Mouse (Mus musculus): ENCODE results near the gene Cby3. TPM values are rescaled to one million over a fixed set of nuclear protein-coding genes. Genes with fewer than 3 reads are reported as not detected.
"Not testable (repeated sequence)": the region's sequence is repeated elsewhere in the genome, so short reads cannot be mapped to it uniquely, and the experiment has no call there.

The Cby3 gene
- total RNA-seq (2021): not detected
- long read RNA-seq, experiment 1: 0 reads
- long read RNA-seq, experiment 2: 0 reads

DNA sequence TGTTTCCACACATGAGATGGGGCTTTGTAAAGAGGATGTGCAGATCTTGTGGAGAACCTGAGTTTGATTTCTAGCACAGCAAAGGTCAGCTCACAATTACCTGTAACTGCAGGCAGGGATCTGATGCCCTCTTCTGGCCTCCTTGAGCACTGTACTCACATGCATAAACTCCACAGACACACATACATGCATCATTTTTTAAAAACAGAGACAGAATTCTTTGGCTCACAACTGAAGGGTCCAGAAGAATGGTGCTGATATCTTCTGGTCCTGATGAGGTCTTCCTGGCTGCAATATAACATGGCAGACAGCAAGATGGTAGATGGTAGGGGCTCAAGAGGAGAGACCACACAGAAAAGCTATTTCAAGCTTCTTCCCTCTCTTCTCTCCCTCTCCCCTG, at the start of gene Cby3:
Gene Cby3, plus strand, starts transcription at position 301 of the 400 bp plus-strand sequence.
- no peak for DNase-seq
- intact Hi-C loops (cut with DNase I): no loop called here

- DNase-seq: no peak
- intact Hi-C loops (cut with DNase I): no loop called here
These were observed 41.5 kb upstream of the Cby3 start for GRCm38 (mm10) chr11:50312803-50313202.

GRCm38 (mm10) chr11:50319343-50319742, 34.9 kb upstream of the Cby3 start:
- DNase-seq; intact Hi-C loops (cut with DNase I): not testable (repeated sequence)

DNA sequence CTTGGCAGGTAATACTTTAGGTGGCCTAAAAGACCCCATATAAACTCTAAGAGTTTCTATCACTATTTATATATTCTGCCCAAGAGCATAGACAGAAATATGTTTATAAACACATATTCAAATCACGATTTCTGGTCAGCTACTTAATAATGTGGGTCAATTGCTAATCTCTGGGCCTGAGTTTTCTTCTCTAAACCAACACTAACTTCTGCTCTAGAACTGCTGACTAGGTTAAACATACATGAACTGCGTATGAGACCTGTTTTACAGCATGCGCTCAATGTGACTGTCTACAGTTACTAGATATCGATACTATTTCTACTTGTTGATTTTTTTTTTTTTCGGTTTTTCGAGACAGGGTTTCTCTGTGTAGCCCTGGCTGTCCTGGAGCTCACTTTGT, 33.0 kb upstream of the Cby3 start:
- intact Hi-C loops (cut with DNase I): loop anchor here (5.0 kb wide), 1 partner anchor 41 kb away; no protein-coding TSS in a partner anchor
- no peak for DNase-seq

DNA sequence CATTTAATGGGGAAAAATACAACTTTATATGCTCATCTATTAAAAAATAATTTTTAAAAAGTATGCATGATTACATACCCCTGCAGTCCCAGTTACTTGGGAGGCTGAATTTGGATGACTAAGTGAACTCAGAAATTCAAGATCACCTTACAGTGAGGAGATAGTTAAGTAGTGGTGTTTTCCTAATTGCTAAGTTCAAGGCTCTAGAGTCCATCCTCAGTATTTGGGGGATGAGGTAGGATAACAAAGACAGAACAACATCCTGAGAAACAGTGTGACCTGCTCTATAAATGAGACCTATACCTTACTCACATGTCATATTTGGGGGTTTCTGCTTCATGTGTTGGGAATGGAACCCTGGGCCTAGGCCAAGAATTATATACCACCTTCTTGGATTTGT, 31.9 kb upstream of the Cby3 start:
- DNase-seq: no peak
- intact Hi-C loops (cut with DNase I): loop anchor here (5.0 kb wide), 1 partner anchor 40 kb away; no protein-coding TSS in a partner anchor

- intact Hi-C loops (cut with DNase I): loop anchor here (5.0 kb wide), 1 partner anchor 38 kb away; no protein-coding TSS in a partner anchor
- no peak for DNase-seq
These were observed 30.4 kb upstream of the Cby3 start for GRCm38 (mm10) chr11:50323843-50324242.

DNA sequence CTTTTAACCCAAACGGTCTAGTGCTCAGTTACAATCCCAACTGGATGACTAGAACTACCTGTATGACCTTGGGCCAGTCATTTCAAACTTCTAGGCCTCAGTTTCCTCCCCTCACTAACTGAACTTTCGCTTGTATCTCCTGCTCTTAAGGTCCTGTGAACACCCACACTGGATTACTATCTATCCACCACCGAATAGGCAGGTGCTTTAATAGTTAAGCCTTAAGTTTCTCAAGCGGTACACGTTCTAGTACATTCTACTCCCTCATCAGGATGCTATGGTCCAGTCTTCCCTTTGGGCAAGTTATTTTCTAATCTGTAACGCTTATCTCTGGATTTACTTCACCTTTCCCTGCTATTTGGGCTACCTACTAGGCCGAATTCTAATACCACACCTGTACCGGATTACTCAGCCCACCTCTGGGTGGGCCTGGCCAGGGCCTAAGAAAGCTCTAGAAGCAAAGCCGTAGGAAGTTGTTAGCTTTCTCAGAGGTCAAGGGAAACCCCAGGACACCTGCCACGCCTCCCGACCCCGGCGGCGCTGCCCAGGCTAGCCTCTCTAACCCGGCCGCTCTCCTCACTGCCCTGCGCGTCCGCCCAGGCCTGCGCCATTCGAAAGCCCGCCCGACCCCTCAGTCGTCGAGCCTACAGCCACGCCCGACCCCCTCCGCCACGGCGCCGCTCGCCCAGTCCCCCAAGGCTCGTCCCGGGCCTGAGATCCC, 29.4 kb upstream of the Cby3 start:
- intact Hi-C loops (cut with DNase I): loop anchor here (5.0 kb wide), 1 partner anchor 37 kb away; no protein-coding TSS in a partner anchor
- no peak for DNase-seq

DNA sequence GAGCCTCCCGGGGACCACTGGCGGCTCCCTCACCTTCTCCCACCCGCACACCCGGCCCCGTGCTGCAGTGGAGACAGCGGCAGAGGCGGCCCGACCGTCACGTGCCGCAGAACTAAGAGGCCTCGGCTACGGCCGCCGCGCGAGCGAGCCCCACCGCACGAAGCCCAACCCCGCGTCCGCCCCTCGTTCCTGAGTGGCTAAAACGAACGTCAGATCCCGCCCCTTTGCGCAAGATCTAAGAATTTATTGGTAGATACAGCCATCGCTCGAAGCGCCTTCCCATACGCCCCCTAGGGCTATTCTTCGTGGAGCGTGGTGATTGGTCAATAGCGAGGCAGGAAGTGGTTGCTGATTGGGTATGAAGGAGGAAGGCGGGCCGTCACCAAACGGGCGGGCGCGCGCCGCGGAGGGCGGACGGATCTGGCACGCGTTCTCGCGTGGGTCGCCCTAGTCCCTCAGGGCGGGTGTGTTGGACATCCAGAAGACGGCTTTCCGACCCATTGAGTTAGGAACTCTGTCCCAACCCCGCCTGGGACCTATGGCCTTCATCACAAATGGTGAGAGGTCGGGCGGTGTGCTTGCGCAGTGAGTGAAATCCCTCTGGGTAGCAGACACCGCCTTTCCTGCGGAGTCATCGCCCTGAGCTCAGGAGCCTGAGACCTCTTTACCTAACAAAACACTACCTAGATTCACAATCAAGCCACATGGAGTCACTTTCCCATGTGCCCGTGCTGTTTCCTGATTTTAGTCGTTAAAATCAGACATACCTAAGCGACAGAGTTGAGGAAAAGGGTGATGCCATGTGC, 28.6 kb upstream of the Cby3 start, which contains the start of gene Canx:
Gene Canx, minus strand, starts transcription at position 178 of the 806 bp plus-strand sequence.
- intact Hi-C loops (cut with DNase I): no loop called here
- DNase-seq: peak; percentile 97 to 98

- no peak for DNase-seq
- intact Hi-C loops (cut with DNase I): no loop called here
These were observed 27.8 kb upstream of the Cby3 start for GRCm38 (mm10) chr11:50326302-50326966.

DNA sequence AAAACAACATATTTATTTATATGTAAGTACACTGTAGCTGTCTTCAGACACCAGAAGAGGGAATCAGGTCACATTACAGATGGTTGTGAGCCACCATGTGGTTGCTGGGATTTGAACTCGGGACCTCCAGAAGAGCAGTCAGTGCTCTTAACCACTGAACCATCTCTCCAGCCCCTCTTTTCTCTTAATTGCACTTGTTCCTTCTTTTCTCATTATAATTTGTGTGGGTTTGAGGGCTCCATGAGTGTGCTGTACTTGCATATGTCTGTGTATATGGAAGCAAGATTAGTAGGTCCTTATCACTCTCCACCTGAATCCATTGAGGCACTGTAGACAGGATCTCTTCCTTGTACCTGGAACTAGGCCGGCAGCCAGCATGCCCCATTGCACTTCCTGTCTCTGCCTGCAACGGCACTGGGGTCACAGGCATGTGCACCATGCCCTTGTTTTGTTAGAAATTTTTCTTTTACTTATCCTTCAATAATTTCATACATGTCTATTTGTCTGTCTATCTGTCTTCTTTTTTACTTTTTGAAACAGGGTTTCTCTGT, 26.1 kb upstream of the Cby3 start:
- DNase-seq: no peak
- intact Hi-C loops (cut with DNase I): no loop called here

GRCm38 (mm10) chr11:50329378-50329777, 24.9 kb upstream of the Cby3 start:
- intact Hi-C loops (cut with DNase I): no loop called here
- no peak for DNase-seq

- intact Hi-C loops (cut with DNase I): no loop called here
- peak in 1 of 2 experiments; percentile 37 for DNase-seq
These were observed 21.1 kb upstream of the Cby3 start for GRCm38 (mm10) chr11:50333181-50333580.

DNA sequence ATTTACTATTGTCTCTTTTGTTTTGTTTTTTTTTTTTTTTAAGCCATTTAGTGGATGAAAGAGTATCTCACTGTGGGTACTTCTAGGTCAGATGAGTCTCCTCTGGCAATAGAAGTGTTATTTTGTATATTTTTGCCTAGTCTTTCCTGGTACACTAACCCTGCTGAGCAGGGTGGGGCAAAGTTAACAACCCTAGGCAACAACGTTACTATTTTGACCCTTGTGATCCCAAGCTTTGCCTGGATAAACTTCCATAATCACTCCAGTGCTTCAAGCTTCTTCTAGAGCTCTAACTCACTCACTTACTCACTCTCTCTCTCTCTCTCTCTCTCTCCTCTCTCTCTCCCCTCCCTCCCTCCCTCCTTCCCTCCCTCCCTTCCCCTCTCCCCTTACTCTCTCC, 18.1 kb upstream of the Cby3 start:
- no peak for DNase-seq

DNA sequence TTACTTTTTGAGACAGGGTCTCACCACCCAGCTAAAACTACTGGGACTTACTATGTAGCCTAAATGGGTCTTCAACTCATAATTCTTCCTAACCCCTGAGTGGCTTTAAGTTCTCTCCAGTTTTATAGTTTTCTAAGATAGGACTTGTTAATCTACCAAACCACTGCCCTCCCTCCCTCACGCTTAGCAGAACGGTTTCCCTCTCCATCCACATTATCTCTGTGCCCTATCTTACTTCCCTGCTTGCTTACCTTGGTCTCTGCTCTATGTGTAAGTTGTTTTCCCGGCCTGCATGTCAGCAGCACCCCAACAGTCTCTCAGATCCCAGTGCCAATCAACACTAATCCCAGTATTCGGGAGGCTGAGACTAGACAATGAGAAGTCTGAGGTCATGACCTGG, 17.4 kb upstream of the Cby3 start:
- no peak for DNase-seq
- intact Hi-C loops (cut with DNase I): no loop called here

More for the DNA sequence above, 18.1 kb upstream of the Cby3 start:
- intact Hi-C loops (cut with DNase I): no loop called here

DNA sequence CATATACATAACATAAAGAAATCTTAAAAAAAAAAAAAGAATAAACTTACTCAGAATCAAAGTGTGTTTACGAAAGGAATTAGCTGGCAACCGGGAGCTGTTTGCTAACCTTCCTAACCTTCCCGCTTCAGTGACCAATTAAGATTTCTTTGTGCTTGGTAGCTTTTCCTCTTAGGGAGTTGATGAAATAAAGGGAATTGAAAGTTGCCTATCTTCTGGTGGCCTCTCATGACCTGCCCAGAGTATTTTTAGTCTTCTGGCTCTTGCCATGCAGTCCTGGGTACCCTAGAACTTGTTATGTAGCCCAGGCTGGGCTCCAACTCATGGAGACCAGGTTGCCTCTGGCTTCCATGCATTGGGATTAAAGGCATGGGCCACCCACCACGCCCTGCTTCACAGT, 8.8 kb upstream of the Cby3 start:
- intact Hi-C loops (cut with DNase I): no loop called here
- no peak for DNase-seq

DNA sequence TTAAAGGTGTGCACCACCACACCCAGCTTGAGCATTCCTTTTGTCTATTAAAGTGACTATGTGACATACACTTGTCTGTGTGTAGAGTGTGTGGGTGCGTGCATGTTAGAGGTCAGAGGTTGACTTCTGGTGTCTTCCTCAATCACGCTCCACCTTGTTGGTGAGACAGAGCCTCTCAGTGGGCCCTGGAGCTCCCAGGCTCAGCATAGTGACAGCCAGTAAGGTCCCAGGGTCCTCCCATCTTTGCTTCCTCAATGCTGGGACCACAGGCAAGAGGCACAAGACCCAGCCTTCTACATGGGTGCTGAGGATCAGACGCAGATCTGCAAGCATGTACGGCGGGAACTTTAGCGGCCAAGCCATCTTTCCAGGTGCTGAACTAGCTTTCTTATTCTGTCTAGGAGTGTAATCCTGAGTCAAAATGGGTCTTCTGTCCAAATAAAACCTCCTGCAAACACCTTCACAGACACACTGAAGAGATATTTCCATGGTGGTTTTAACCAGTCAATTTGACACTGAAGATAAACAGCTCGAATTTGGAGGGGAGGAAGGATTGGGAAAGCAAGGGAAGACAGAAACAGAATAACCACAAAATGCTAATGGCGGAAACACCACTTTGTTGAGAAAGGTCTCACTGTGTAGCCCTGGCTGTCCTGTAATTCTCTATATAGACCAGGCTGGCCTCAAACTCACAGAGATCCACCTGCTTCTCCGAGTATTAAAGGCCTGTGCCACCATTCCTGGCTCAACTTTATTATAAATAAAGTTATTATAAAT, 7.8 kb upstream of the Cby3 start:
- DNase-seq: no peak
- intact Hi-C loops (cut with DNase I): no loop called here

DNA sequence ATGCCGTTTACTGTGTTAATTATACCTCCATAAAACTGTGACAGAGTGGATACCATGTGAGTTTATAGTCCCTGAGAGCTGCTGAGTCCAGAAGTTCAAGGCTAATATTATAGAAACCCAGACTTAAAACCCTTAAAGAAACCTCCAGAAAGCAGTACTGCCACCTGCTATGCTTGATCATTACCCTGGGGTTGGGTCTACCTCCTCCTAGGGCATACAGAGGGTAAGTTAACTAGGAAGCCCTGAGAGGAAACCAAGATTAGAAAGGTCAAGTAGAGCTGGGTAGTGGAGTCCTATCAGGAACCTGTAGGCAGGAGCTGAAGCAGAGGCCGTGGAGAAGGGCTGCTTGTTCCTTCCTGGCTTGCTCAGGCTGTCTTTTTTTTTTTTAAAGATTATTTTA, 2.1 kb upstream of the Cby3 start:
- DNase-seq: no peak
- intact Hi-C loops (cut with DNase I): no loop called here

- no peak for DNase-seq
- intact Hi-C loops (cut with DNase I): no loop called here
These were observed 589 bp downstream of the Cby3 start for GRCm38 (mm10) chr11:50354851-50355250.

DNA sequence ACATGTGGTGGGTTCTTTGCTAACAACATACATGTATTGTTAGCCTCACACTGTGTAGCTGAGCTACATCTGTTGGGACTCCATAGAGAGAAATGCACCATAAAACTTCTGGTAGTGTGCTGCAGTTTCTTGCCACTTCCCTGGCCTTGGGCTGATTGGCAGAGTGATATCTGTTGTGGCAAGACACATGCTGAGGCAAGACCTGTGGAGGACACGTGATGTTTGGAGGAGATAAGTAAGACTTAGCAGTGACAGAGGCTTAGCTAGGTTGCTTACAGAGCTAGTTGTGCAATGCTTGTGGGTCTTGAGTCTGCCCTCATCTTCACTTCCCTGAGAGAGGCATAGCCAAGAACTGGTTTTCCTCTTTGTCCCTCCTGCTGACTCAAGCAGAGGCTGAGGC, 1.1 kb downstream of the Cby3 start:
- intact Hi-C loops (cut with DNase I): no loop called here
- no peak for DNase-seq
